Mouse (Mus musculus): ENCODE results near the gene Rabgap1l. TPM values are rescaled to one million over a fixed set of nuclear protein-coding genes. Genes with fewer than 3 reads are reported as not detected.
A peak's percentile ranks its signal among the peaks of the same experiment; 100 is the strongest.
"Not testable (repeated sequence)": the region's sequence is repeated elsewhere in the genome, so short reads cannot be mapped to it uniquely, and the experiment has no call there.

Rabgap1l gene
- total RNA-seq, 2 experiments from 2014 or later = 170 to 171 TPM

GRCm38 (mm10) chr1:160306866-160307616 lies 486.0 kb downstream of the Rabgap1l start:
- DNase-seq (ENCODE audit: low spot score in 2 of 2) = no peak
- intact Hi-C loops (cut with DNase I) = no loop called here

GRCm38 (mm10) chr1:160306336-160306735 lies 486.7 kb downstream of the Rabgap1l start:
- intact Hi-C loops (cut with DNase I) = no loop called here
- DNase-seq (ENCODE audit: low spot score in 2 of 2) = no peak

GRCm38 (mm10) chr1:160305826-160306225 lies 487.2 kb downstream of the Rabgap1l start:
- DNase-seq (ENCODE audit: low spot score in 2 of 2) = no peak
- intact Hi-C loops (cut with DNase I) = no loop called here

- DNase-seq (ENCODE audit: low spot score in 2 of 2) = no peak
- intact Hi-C loops (cut with DNase I) = no loop called here
Observed at GRCm38 (mm10) chr1:160304969-160305498, 488.0 kb downstream of the Rabgap1l start.

- no peak for DNase-seq (ENCODE audit: low spot score in 2 of 2)
- intact Hi-C loops (cut with DNase I) = no loop called here
Observed at GRCm38 (mm10) chr1:160302268-160302667, 490.7 kb downstream of the Rabgap1l start.

GRCm38 (mm10) chr1:160301156-160301555 lies 491.9 kb downstream of the Rabgap1l start:
- no peak for DNase-seq (ENCODE audit: low spot score in 2 of 2)
- intact Hi-C loops (cut with DNase I) = no loop called here

- intact Hi-C loops (cut with DNase I) = no loop called here
- DNase-seq (ENCODE audit: low spot score in 2 of 2) = no peak
Observed at GRCm38 (mm10) chr1:160300704-160301103, 492.3 kb downstream of the Rabgap1l start.

- intact Hi-C loops (cut with DNase I) = no loop called here
- no peak for DNase-seq (ENCODE audit: low spot score in 2 of 2)
Observed at GRCm38 (mm10) chr1:160299979-160300378, 493.0 kb downstream of the Rabgap1l start.

- intact Hi-C loops (cut with DNase I) = no loop called here
- DNase-seq (ENCODE audit: low spot score in 2 of 2) = no peak
Observed at GRCm38 (mm10) chr1:160298893-160299292, 494.1 kb downstream of the Rabgap1l start.

GRCm38 (mm10) chr1:160297701-160298100 lies 495.3 kb downstream of the Rabgap1l start:
- DNase-seq (ENCODE audit: low spot score in 2 of 2) = no peak
- intact Hi-C loops (cut with DNase I) = no loop called here

- no peak for DNase-seq (ENCODE audit: low spot score in 2 of 2)
- intact Hi-C loops (cut with DNase I) = no loop called here
Observed at GRCm38 (mm10) chr1:160295323-160295722, 497.7 kb downstream of the Rabgap1l start.

- intact Hi-C loops (cut with DNase I) = no loop called here
- no peak for DNase-seq (ENCODE audit: low spot score in 2 of 2)
Observed at GRCm38 (mm10) chr1:160293488-160293887, 499.5 kb downstream of the Rabgap1l start.

- DNase-seq (ENCODE audit: low spot score in 2 of 2) = peak; percentile 20 to 25
- intact Hi-C loops (cut with DNase I) = no loop called here
Observed at GRCm38 (mm10) chr1:160292058-160292457, 501.0 kb downstream of the Rabgap1l start.

GRCm38 (mm10) chr1:160290242-160290641 lies 502.8 kb downstream of the Rabgap1l start:
- intact Hi-C loops (cut with DNase I) = no loop called here
- no peak for DNase-seq (ENCODE audit: low spot score in 2 of 2)

- no peak for DNase-seq (ENCODE audit: low spot score in 2 of 2)
- intact Hi-C loops (cut with DNase I) = no loop called here
Observed at GRCm38 (mm10) chr1:160287058-160287645, 505.9 kb downstream of the Rabgap1l start.

- intact Hi-C loops (cut with DNase I) = no loop called here
- DNase-seq (ENCODE audit: low spot score in 2 of 2) = peak; percentile 37 to 53
Observed at GRCm38 (mm10) chr1:160286400-160287057, 506.5 kb downstream of the Rabgap1l start.

GRCm38 (mm10) chr1:160284241-160284640 lies 508.8 kb downstream of the Rabgap1l start:
- DNase-seq (ENCODE audit: low spot score in 2 of 2) = no peak
- intact Hi-C loops (cut with DNase I) = no loop called here

- intact Hi-C loops (cut with DNase I) = not testable (repeated sequence)
Observed at GRCm38 (mm10) chr1:160282166-160282874, 510.7 kb downstream of the Rabgap1l start.

GRCm38 (mm10) chr1:160281337-160282084 lies 511.5 kb downstream of the Rabgap1l start:
- intact Hi-C loops (cut with DNase I) = no loop called here
- DNase-seq (ENCODE audit: low spot score in 2 of 2) = no peak

More at GRCm38 (mm10) chr1:160282166-160282874, 510.7 kb downstream of the Rabgap1l start:
- not testable (repeated sequence) for DNase-seq (ENCODE audit: low spot score in 2 of 2)

All from left cerebral cortex, postnatal 14 days (tissue).